15 mouse cellular contexts compared by ENCODE assay signal in the genomic region with DNA sequence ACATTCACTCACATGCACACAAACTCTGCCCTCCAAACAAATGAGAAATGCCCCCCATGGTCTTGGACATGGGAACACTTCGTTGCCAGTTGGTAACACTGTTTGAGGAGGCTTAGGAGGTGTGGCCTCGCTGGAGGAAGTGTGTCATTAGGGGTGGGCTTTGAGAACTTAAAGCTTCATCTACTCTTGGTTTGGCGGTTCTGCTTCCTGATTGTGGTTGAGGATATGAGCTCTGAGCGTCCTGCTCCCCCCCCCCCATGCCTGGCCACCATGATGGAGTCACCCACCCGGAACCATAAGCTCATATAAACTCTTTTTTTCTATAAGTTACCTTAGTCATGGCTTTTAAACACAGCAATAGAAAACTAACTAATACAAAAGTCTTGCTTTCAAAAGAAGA.
"Had no signal": no experiment of that assay in that cellular context is flagged by ENCODE, and none has a peak within 500 bp of the region (broad histone marks: within the 10 kb centered on the region; RNA-seq: fewer than 3 reads in every experiment).

No protein-coding gene starts in this region.

- H3K9ac ChIP-seq: lung, embryonic 14.5 days; midbrain, embryonic 13.5 days; midbrain, embryonic 15.5 days; neural tube, embryonic 12.5 days; stomach, embryonic 15.5 days had no signal

- ATAC-seq: midbrain, embryonic 13.5 days; midbrain, embryonic 15.5 days had no signal

- H3K4me1 ChIP-seq: midbrain, embryonic 15.5 days; neural tube, embryonic 12.5 days; stomach, embryonic 15.5 days had no signal

- H3K27ac ChIP-seq: midbrain, embryonic 13.5 days; midbrain, embryonic 15.5 days; neural tube, embryonic 12.5 days; stomach, embryonic 15.5 days; stomach, postnatal 0 days had no signal

- DNase-seq: lung, adult 18-20 months; lung, embryonic 14.5 days; lung, postnatal 10 days; lung, postnatal 4 days; right cerebral cortex, postnatal 14 days; thymus, adult 18-20 months; thymus, postnatal 14 days; thymus, postnatal 4 days had no signal

- H3K4me2 ChIP-seq: lung, embryonic 14.5 days; midbrain, embryonic 11.5 days; midbrain, embryonic 13.5 days; midbrain, embryonic 15.5 days; neural tube, embryonic 12.5 days; stomach, embryonic 15.5 days had no signal

- H3K9me3 ChIP-seq: midbrain, embryonic 13.5 days; midbrain, embryonic 15.5 days; neural tube, embryonic 12.5 days; stomach, embryonic 15.5 days had no signal

- H3K4me3 ChIP-seq: megakaryocyte, embryonic 14.5 days; midbrain, embryonic 13.5 days; midbrain, embryonic 15.5 days; neural tube, embryonic 12.5 days; stomach, embryonic 15.5 days had no signal

- H3K27me3 ChIP-seq: midbrain, embryonic 13.5 days; midbrain, embryonic 15.5 days; neural tube, embryonic 12.5 days; stomach, embryonic 15.5 days had no signal

- H3K36me3 ChIP-seq: midbrain, embryonic 13.5 days; midbrain, embryonic 15.5 days; neural tube, embryonic 12.5 days; stomach, embryonic 15.5 days had no signal
